Mouse (Mus musculus): ENCODE results near the gene Mchr1.

GRCm38 (mm10) chr15:81189061-81189460 is 46.2 kb upstream of the Mchr1 start:
- TF ChIP-seq CTCF (IDR thresholded peaks at IDR 0.05) (no peak), EP300 (IDR thresholded peaks at IDR 0.05) (no peak)

Data from lung, postnatal 0 days (tissue).